Mouse (Mus musculus) kidney, embryonic 14.5 days (tissue): ENCODE measurements around the gene Gpr135. TPM values are rescaled to one million over a fixed set of nuclear protein-coding genes. Genes with fewer than 3 reads are reported as not detected.
"Not testable (repeated sequence)": the region's sequence is repeated elsewhere in the genome, so short reads cannot be mapped to it uniquely, and the experiment has no call there.

Experiments used
- ATAC-seq: fragments of 200-750 bp; cut with Nextera tagmentation; 2 replicates; pipeline ENCODE4 v1.8.0; 2017; ENCODE audit warnings: moderate number of reproducible peaks, mild to moderate bottlenecking, moderate TSS enrichment, moderate library complexity; ENCODE audit not compliant: low FRiP score, low TSS enrichment
- H3K27ac ChIP-seq: fragments of 300-500 bp; sonication (generic); 2 replicates; pipeline ENCODE4 v1.5.1; 2014; ENCODE audit warnings: low read depth, mild to moderate bottlenecking, low read length, moderate library complexity, mixed read lengths
- H3K27me3 ChIP-seq: fragments of 300-500 bp; sonication (generic); 2 replicates; pipeline ENCODE4 v1.6.1; 2014; ENCODE audit warnings: mild to moderate bottlenecking, low read length; ENCODE audit not compliant: control insufficient read depth, insufficient read depth
- H3K36me3 ChIP-seq: fragments of 300-500 bp; sonication (generic); 2 replicates; pipeline ENCODE4 v1.6.1; 2014; ENCODE audit warnings: low read length, mixed read lengths; ENCODE audit not compliant: control insufficient read depth, insufficient read depth
- H3K4me1 ChIP-seq: fragments of 300-500 bp; sonication (generic); 2 replicates; pipeline ENCODE4 v1.6.1; 2014; ENCODE audit warnings: low read length, mixed read lengths; ENCODE audit not compliant: control insufficient read depth, insufficient read depth
- H3K4me2 ChIP-seq: fragments of 300-500 bp; sonication (generic); replicated peaks from 2 replicates; pipeline ENCODE4 v1.6.1; 2014; ENCODE audit warnings: low read depth, mild to moderate bottlenecking, low read length
- H3K4me3 ChIP-seq: fragments of 300-500 bp; sonication (generic); 2 replicates; pipeline ENCODE4 v1.5.1; 2014; ENCODE audit warnings: mild to moderate bottlenecking, low read length
- H3K9ac ChIP-seq: fragments of 300-500 bp; sonication (generic); 2 replicates; pipeline ENCODE4 v1.6.1; 2014; ENCODE audit warnings: low read depth, mild to moderate bottlenecking, low read length, moderate library complexity
- H3K9me3 ChIP-seq: fragments of 300-500 bp; sonication (generic); 2 replicates; pipeline ENCODE4 v1.6.1; 2016; ENCODE audit warnings: low read length; ENCODE audit not compliant: control insufficient read depth
- WGBS: fragments of 180-500 bp; shearing (Covaris S2); extraction: QIAGEN DNeasy Blood & Tissue Kit; methylation state at CpG from one replicate; pipeline ENCODE4 v1.1.7; 2014; 5-methylcytosine and 5-hydroxymethylcytosine counted together
- polyA plus RNA-seq: library from polyadenylated mRNA; unstranded; fragments of >200 nt; fragmentation: Nextera tagmentation; extraction: Ambion mirVana; gene quantifications from 2 replicates; pipeline ENCODE4 v1.2.1, GENCODE M21; 2014

Gene Gpr135
- polyA plus RNA-seq, 1 experiment from 2014 or later = 0.45 TPM

DNA sequence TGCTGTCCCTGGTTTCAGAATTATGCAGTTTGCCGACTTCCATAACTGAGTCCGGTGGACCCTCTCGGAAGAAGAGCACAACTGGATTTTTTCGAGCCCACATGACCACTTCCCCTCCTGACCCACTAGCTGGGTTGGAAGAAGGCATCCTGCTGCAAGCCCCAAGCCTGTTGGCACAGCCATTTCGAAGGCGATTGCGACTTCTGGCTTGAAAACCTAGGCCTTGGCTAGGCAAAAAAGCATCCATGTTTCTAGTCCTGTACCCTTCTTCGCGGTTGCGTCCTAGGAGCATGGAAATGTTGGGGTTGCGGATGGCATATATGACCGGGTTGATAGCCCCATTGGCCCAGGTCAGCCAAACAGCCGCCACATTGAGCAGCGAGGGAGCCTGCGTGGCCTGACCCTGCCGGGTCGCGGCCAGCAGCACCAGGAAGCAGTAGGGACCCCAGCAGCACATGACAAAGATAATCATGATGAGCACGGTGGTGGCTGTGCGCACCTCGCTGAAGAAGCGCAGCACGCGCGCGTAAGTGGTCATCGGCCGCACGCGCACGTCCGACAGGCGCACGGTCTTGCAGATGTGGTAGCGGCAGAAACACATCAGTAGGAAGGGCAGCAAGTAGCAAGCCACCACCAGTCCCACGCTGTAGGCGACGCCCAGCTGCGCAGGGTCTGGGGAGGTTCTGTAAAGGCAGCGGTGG is 1.1 kb downstream of the Gpr135 start:
- no peak; the same call in 1 of the 2 replicates for ATAC-seq
- WGBS = 3% methylated on average over 40 of the region's 40 CpGs
- Histone ChIP-seq H3K4me2 (peak overlapping the region; percentile 98), H3K36me3 (no peaks in the 10 kb centered on the region), H3K4me1 (no peaks in the 10 kb centered on the region), H3K27ac (no peak overlapping the region), H3K27me3 (peaks cover 10% of the 10 kb centered on the region), H3K9ac (0 out of 2 replicates have a peak overlapping the region, but pooled peaks have one; percentile 55), H3K4me3 (peak overlapping the region; percentile 76), H3K9me3 (no peaks in the 10 kb centered on the region)

DNA sequence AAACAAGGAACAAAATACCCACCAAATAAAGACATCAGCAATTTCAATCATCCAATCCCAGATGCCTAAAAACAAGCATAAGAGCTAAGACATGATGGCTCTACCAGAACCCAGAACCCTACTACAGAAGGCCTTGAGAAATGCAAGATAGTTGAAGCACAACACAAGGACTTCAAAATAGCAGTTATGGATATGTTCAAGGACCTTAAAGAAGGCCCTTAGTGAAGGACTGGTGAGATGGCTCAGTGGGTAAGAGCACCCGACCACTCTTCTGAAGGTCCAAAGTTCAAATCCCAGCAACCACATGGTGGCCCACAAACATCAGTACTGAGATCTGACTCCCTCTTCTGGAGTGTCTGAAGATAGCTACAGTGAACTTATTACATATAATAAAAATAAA is 13.1 kb downstream of the Gpr135 start:
- no peak overlapping the region for H3K9ac ChIP-seq
- H3K4me3 ChIP-seq = no peak overlapping the region
- no peaks in the 10 kb centered on the region for H3K27me3 ChIP-seq
- no peak overlapping the region for H3K4me2 ChIP-seq
- no peaks in the 10 kb centered on the region for H3K9me3 ChIP-seq
- no peak for ATAC-seq
- no peaks in the 10 kb centered on the region for H3K36me3 ChIP-seq
- H3K4me1 ChIP-seq = no peaks in the 10 kb centered on the region
- whole genome bisulfite sequencing = 88% methylated on average over 1 of the region's 1 CpGs
- H3K27ac ChIP-seq = no peak overlapping the region

DNA sequence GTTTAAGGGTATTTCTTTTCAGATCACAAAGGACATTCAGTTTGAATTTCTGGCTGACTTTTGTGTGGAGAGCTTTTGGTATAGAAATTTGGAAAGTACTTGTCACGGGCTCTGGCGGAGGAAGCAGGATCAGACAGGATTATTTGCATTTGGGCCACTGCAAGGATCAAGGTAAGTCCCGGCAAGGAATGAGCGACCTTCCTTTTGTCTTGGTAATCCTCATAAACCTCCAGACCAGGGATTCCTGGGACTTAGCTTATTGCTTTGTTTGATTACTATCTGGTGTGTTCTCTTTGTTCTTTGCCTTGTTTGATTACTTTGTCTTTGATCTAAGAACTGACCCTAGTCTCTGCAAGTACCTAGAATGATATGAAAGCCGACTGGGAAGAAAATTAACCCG is 17.1 kb downstream of the Gpr135 start:
- no peaks in the 10 kb centered on the region for H3K4me1 ChIP-seq
- whole genome bisulfite sequencing = 19% methylated on average over 6 of the region's 6 CpGs
- no peak for ATAC-seq
- no peak overlapping the region for H3K4me2 ChIP-seq
- no peaks in the 10 kb centered on the region for H3K27me3 ChIP-seq
- H3K9ac ChIP-seq = no peak overlapping the region
- no peaks in the 10 kb centered on the region for H3K9me3 ChIP-seq
- H3K36me3 ChIP-seq = no peaks in the 10 kb centered on the region
- no peak overlapping the region for H3K27ac ChIP-seq
- H3K4me3 ChIP-seq = no peak overlapping the region

DNA sequence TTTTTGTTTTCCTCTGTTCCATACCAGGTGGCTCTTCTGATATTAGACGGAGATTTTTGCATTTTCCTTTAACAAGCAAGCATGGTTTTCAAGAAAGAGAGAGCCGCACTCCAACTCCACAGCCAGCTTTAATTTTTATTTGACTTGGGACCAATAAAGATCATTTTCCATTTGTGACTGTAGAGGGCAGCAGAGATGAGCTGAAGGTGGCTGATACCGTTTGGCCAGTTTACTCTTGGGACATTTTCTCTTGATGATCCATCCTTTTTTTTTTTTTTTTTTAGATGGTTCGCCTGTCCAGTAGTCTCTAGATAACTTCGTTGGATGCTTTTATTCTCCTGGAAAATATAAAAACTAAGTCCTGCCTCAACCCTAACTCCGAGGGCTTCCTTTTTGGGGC is 17.6 kb downstream of the Gpr135 start:
- ATAC-seq = no peak
- 42% methylated on average over 6 of the region's 6 CpGs for WGBS
- H3K4me2 ChIP-seq = no peak overlapping the region

DNA sequence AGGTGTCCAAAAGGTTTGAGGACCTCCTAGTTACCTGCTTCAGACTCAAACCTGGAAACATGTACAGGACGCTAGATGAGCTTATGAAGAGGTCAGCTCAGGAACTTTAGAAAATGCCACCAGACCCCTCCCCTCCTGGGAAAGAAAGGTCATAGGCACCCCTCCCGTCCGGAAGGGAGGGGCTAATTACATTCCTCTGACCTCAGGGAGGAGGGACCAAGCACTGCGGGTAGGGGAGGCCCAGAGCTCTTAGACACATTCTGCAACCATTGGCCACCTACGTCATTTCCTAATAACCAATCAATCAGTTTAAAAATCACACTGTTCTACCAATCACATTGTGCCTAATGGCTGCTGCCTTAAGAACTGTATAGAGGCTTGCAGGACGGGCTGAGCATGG is 18.4 kb downstream of the Gpr135 start:
- ATAC-seq = no peak

More for the DNA sequence above, 17.6 kb downstream of the Gpr135 start:
- H3K4me1 ChIP-seq = no peaks in the 10 kb centered on the region
- no peak overlapping the region for H3K9ac ChIP-seq
- no peaks in the 10 kb centered on the region for H3K9me3 ChIP-seq
- H3K27ac ChIP-seq = no peak overlapping the region
- no peak overlapping the region for H3K4me3 ChIP-seq
- H3K27me3 ChIP-seq = no peaks in the 10 kb centered on the region
- H3K36me3 ChIP-seq = no peaks in the 10 kb centered on the region

GRCm38 (mm10) chr12:72050821-72051220 is 20.1 kb downstream of the Gpr135 start:
- WGBS = 89% methylated on average over 4 of the region's 4 CpGs
- Histone ChIP-seq H3K4me3 (no peak overlapping the region), H3K9ac (no peak overlapping the region), H3K4me1 (no peaks in the 10 kb centered on the region), H3K4me2 (no peak overlapping the region), H3K27me3 (no peaks in the 10 kb centered on the region), H3K27ac (no peak overlapping the region), H3K36me3 (no peaks in the 10 kb centered on the region), H3K9me3 (no peaks in the 10 kb centered on the region)
- ATAC-seq = no peak

More for the DNA sequence above, 18.4 kb downstream of the Gpr135 start:
- Histone ChIP-seq H3K4me2 (no peak overlapping the region), H3K27ac (no peak overlapping the region), H3K36me3 (no peaks in the 10 kb centered on the region), H3K9me3 (no peaks in the 10 kb centered on the region), H3K27me3 (no peaks in the 10 kb centered on the region), H3K9ac (no peak overlapping the region), H3K4me1 (no peaks in the 10 kb centered on the region), H3K4me3 (no peak overlapping the region)
- 82% methylated on average over 6 of the region's 6 CpGs for WGBS

GRCm38 (mm10) chr12:72050156-72050555 is 20.8 kb downstream of the Gpr135 start:
- H3K36me3 ChIP-seq, H3K4me1 ChIP-seq, H3K27ac ChIP-seq, H3K4me2 ChIP-seq, H3K9ac ChIP-seq, ATAC-seq, H3K27me3 ChIP-seq, H3K4me3 ChIP-seq, H3K9me3 ChIP-seq: not testable (repeated sequence)
- 96% methylated on average over 5 of the region's 5 CpGs for WGBS

- H3K4me1 ChIP-seq = no peaks in the 10 kb centered on the region
- no peaks in the 10 kb centered on the region for H3K36me3 ChIP-seq
- no peak overlapping the region for H3K4me3 ChIP-seq
- ATAC-seq = no peak
- H3K27ac ChIP-seq = no peak overlapping the region
- no peaks in the 10 kb centered on the region for H3K9me3 ChIP-seq
- WGBS = 6% methylated on average over 2 of the region's 2 CpGs
- no peak overlapping the region for H3K4me2 ChIP-seq
- no peak overlapping the region for H3K9ac ChIP-seq
- H3K27me3 ChIP-seq = no peaks in the 10 kb centered on the region
These were observed 23.4 kb downstream of the Gpr135 start for GRCm38 (mm10) chr12:72047513-72047912.

- H3K27ac ChIP-seq = no peak overlapping the region
- no peaks in the 10 kb centered on the region for H3K9me3 ChIP-seq
- H3K9ac ChIP-seq = no peak overlapping the region
- H3K4me1 ChIP-seq = no peaks in the 10 kb centered on the region
- H3K4me2 ChIP-seq = no peak overlapping the region
- 98% methylated on average over 3 of the region's 3 CpGs for WGBS
- H3K27me3 ChIP-seq = no peaks in the 10 kb centered on the region
- ATAC-seq = no peak
- no peaks in the 10 kb centered on the region for H3K36me3 ChIP-seq
- H3K4me3 ChIP-seq = no peak overlapping the region
These were observed 29.7 kb downstream of the Gpr135 start for GRCm38 (mm10) chr12:72041238-72041637.
